In the genomic region with DNA sequence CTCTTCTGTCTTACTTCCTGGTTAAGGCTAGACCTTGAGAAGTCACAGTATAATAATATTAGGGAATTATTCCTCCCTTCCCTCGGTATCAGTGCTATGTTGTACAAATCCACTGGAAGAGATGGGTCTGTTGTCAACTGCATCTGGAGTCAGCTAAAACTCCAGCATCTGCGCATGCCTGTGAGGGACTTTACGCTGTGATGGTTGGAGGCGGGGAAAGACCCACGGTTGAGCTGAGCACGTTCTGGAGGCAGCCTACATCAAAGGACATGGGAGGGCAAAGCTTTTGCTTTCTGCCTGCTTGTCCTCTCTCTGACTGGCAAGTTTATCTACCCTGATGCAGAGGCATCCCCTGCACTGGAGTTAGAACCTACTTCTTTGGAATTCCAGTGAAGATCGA, we compare ENCODE assay signal across 28 mouse cellular contexts. TPM values are rescaled to one million over a fixed set of nuclear protein-coding genes. Genes with fewer than 3 reads are reported as not detected.
"Had no signal": no experiment of that assay in that cellular context is flagged by ENCODE, and none has a peak within 500 bp of the region (broad histone marks: within the 10 kb centered on the region; RNA-seq: fewer than 3 reads in every experiment).

No protein-coding gene starts in this region.

- H3K27me3 ChIP-seq: lung, embryonic 15.5 days; midbrain, embryonic 13.5 days; midbrain, embryonic 15.5 days; neural tube, embryonic 12.5 days had no signal

- H3K4me1 ChIP-seq: midbrain, embryonic 13.5 days; midbrain, embryonic 15.5 days; neural tube, embryonic 12.5 days had no signal

- H3K9me3 ChIP-seq: lung, embryonic 15.5 days; midbrain, embryonic 13.5 days; midbrain, embryonic 15.5 days; neural tube, embryonic 12.5 days had no signal

- H3K4me2 ChIP-seq: lung, embryonic 15.5 days; midbrain, embryonic 11.5 days; midbrain, embryonic 13.5 days; midbrain, embryonic 15.5 days; neural tube, embryonic 12.5 days had no signal

- H3K36me3 ChIP-seq: lung, embryonic 15.5 days; midbrain, embryonic 13.5 days; midbrain, embryonic 15.5 days; neural tube, embryonic 12.5 days had no signal

- H3K9ac ChIP-seq: liver, postnatal 0 days; lung, embryonic 15.5 days; midbrain, embryonic 13.5 days; midbrain, embryonic 15.5 days; neural tube, embryonic 12.5 days had no signal

- H3K4me3 ChIP-seq: lung, embryonic 15.5 days; megakaryocyte, embryonic 14.5 days; midbrain, embryonic 13.5 days; midbrain, embryonic 15.5 days; neural tube, embryonic 12.5 days had no signal

- H3K27ac ChIP-seq: lung, embryonic 15.5 days; macrophage; midbrain, embryonic 13.5 days; midbrain, embryonic 15.5 days; neural tube, embryonic 12.5 days had no signal

- ATAC-seq: liver, postnatal 0 days; lung, postnatal 0 days; midbrain, embryonic 13.5 days; midbrain, embryonic 15.5 days had no signal

- DNase-seq: liver, postnatal 0 days; lung, adult 2 months; lung, postnatal 14 days; lung, postnatal 36 days; right cerebral cortex, postnatal 25 days; right cerebral cortex, postnatal 4 days; spleen, adult 18-20 months; thymus, adult 18-20 months; thymus, postnatal 14 days; thymus, postnatal 36 days had no signal

RNA-seq across cellular contexts. Expression of a gene that starts 12.3 kb away (rescaled TPM):
- total RNA-seq: monocyte, adult 5-6 weeks; neutrophil, adult 5-6 weeks had no signal

RNA-seq across cellular contexts. Expression of a gene that starts 12.8 kb away (rescaled TPM):
- total RNA-seq: megakaryocyte progenitor cell, adult 5-6 weeks; midbrain, postnatal 0 days; monocyte, adult 5-6 weeks; neutrophil, adult 5-6 weeks had no signal
- polyA plus RNA-seq: liver, postnatal 0 days; lung, adult 2 months; lung, embryonic 15.5 days; lung, postnatal 0 days; macrophage; midbrain, embryonic 11.5 days; midbrain, embryonic 13.5 days; midbrain, embryonic 15.5 days; midbrain, postnatal 0 days; neural tube, embryonic 12.5 days; neural tube, embryonic 14.5 days; small intestine, adult 2 months; stomach, embryonic 14.5 days; stomach, embryonic 16.5 days; thymus, postnatal 0 days; urinary bladder, adult 2 months had no signal

RNA-seq across cellular contexts. Expression of a gene that starts 16.6 kb away (rescaled TPM):
- total RNA-seq: monocyte, adult 5-6 weeks had no signal

RNA-seq across cellular contexts. Expression of a gene that starts 26.1 kb away (rescaled TPM):
- total RNA-seq: megakaryocyte progenitor cell, adult 5-6 weeks; monocyte, adult 5-6 weeks; neutrophil, adult 5-6 weeks had no signal
- polyA plus RNA-seq: lung, adult 2 months; lung, postnatal 0 days; macrophage; small intestine, adult 2 months; thymus, postnatal 0 days; urinary bladder, adult 2 months had no signal
